Mouse (Mus musculus): ENCODE data around the gene Ascl2.

DNA sequence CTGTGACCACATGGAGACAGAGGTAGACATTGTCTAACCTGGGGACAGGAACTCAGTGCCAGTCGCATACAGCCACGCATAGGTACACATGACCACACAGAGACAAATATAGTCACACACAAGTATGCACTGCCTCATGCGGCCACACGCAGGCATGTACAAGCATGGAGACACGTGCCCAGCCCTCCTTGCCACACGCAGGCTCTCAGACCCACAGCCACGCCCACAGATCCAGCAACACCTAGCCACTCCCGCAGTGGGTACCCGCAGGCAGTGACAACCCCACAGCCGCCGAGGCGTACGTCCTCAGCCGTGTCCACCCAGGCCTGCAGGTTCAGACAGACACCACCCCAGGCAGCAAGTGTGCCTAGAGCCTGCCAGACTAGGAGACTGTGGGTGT, 33.4 kb downstream of the Ascl2 start:
- no peak for TF ChIP-seq CTCF (IDR thresholded peaks at IDR 0.05; ENCODE audit: borderline replicate concordance, control insufficient read depth, extremely low read depth, insufficient read depth, low read length, poor library complexity)
- TF ChIP-seq POLR2A (IDR thresholded peaks at IDR 0.05; ENCODE audit: control insufficient read depth, extremely low read depth, insufficient read depth, low read length, poor library complexity) = no peak

Measured in thymus, adult 2 months (tissue).